Mouse (Mus musculus) heart, embryonic 14.5 days (tissue): ENCODE measurements around the gene Hoxc4. TPM values are rescaled to one million over a fixed set of nuclear protein-coding genes. Genes with fewer than 3 reads are reported as not detected.

Experiments
- ATAC-seq: fragments of 200-750 bp; cut with Nextera tagmentation; 2 replicates; pipeline ENCODE4 v1.8.0; 2017; ENCODE audit warnings: low read depth, moderate TSS enrichment; ENCODE audit not compliant: insufficient number of reproducible peaks, insufficient read depth, low FRiP score
- H3K27ac ChIP-seq, 2 experiments: fragments of 200-500 bp in 1 of 2; fragments of 300-500 bp in 1 of 2; sonication (generic) in 1 of 2; replicated peaks in 1 of 2; 2 replicates each; pipeline ENCODE4 v1.5.1; 2012 to 2014; ENCODE audit warnings: low read depth in 2 of 2, low read length in 2 of 2, control low read depth in 1 of 2, mild to moderate bottlenecking in 1 of 2, mixed read lengths in 1 of 2; ENCODE audit not compliant: control insufficient read depth in 1 of 2, insufficient read depth in 1 of 2
- H3K27me3 ChIP-seq: fragments of 300-500 bp; sonication (generic); 2 replicates; pipeline ENCODE4 v1.6.1; 2014; ENCODE audit warnings: mild to moderate bottlenecking, low read length, control low read depth; ENCODE audit not compliant: control insufficient read depth, insufficient read depth
- H3K36me3 ChIP-seq: fragments of 300-500 bp; sonication (generic); 2 replicates; pipeline ENCODE4 v1.6.1; 2014; ENCODE audit warnings: mild to moderate bottlenecking, control low read depth, low read length, mixed read lengths; ENCODE audit not compliant: control insufficient read depth, insufficient read depth
- H3K4me1 ChIP-seq, 2 experiments: fragments of 200-500 bp in 1 of 2; fragments of 300-500 bp in 1 of 2; sonication (generic) in 1 of 2; 2 replicates each; pipeline ENCODE4 v1.6.1; 2012 to 2014; ENCODE audit warnings: low read length in 2 of 2, control low read depth in 1 of 2, mixed read lengths in 1 of 2; ENCODE audit not compliant: control insufficient read depth in 2 of 2, insufficient read depth in 2 of 2
- H3K4me2 ChIP-seq: fragments of 300-500 bp; sonication (generic); 2 replicates; pipeline ENCODE4 v1.6.1; 2014; ENCODE audit warnings: mild to moderate bottlenecking, low read length
- H3K4me3 ChIP-seq, 2 experiments: fragments of 200-500 bp in 1 of 2; fragments of 300-500 bp in 1 of 2; sonication (generic) in 1 of 2; 2 replicates each; pipeline ENCODE4 v1.5.1; 2012 to 2014; ENCODE audit warnings: low read length in 2 of 2, mild to moderate bottlenecking in 2 of 2, control low read depth in 1 of 2, low read depth in 1 of 2, moderate library complexity in 1 of 2; ENCODE audit not compliant: control insufficient read depth in 1 of 2, insufficient read depth in 1 of 2
- H3K9ac ChIP-seq: fragments of 300-500 bp; sonication (generic); 2 replicates; pipeline ENCODE4 v1.6.1; 2014; ENCODE audit warnings: mild to moderate bottlenecking, low read length
- H3K9me3 ChIP-seq: fragments of 300-500 bp; sonication (generic); 2 replicates; pipeline ENCODE4 v1.6.1; 2016; ENCODE audit warnings: low read length, control low read depth; ENCODE audit not compliant: control insufficient read depth
- WGBS: fragments of 180-500 bp; shearing (Covaris S2); extraction: QIAGEN DNeasy Blood & Tissue Kit; methylation state at CpG from one replicate; pipeline ENCODE4 v1.1.7; 2014; 5-methylcytosine and 5-hydroxymethylcytosine counted together
- polyA plus RNA-seq: library from polyadenylated mRNA; unstranded; fragments of >200 nt; fragmentation: Nextera tagmentation; extraction: Ambion mirVana; gene quantifications from 2 replicates; pipeline ENCODE4 v1.2.1, GENCODE M21; 2014

The Hoxc4 gene
- polyA plus RNA-seq, 1 experiment from 2014 or later, result 0.30 TPM

GRCm38 (mm10) chr15:102991782-102992181 lies 27.0 kb upstream of the Hoxc4 start:
- Histone ChIP-seq H3K27me3 (peaks cover 98% of the 10 kb centered on the region), H3K4me3 (no peak overlapping the region), H3K4me1 (no peaks in the 10 kb centered on the region), H3K36me3 (no peaks in the 10 kb centered on the region), H3K9me3 (no peaks in the 10 kb centered on the region), H3K4me2 (no peak overlapping the region), H3K9ac (no peak overlapping the region), H3K27ac (no peak overlapping the region)
- ATAC-seq, result no peak
- WGBS, result 4% methylated on average over 7 of the region's 7 CpGs

- no peak for ATAC-seq
- whole genome bisulfite sequencing, result 1% methylated on average over 11 of the region's 11 CpGs
- Histone ChIP-seq H3K9me3 (no peaks in the 10 kb centered on the region), H3K4me1 (no peaks in the 10 kb centered on the region), H3K4me3 (no peak overlapping the region), H3K27ac (no peak overlapping the region), H3K27me3 (peaks cover 98% of the 10 kb centered on the region), H3K9ac (no peak overlapping the region), H3K4me2 (no peak overlapping the region), H3K36me3 (no peaks in the 10 kb centered on the region)
Measured at GRCm38 (mm10) chr15:102992206-102992605, 26.5 kb upstream of the Hoxc4 start.

- H3K9ac ChIP-seq, result no peak overlapping the region
- H3K27me3 ChIP-seq, result peaks cover 98% of the 10 kb centered on the region
- H3K4me2 ChIP-seq, result no peak overlapping the region
- no peaks in the 10 kb centered on the region for H3K4me1 ChIP-seq
- H3K27ac ChIP-seq, result no peak overlapping the region
- no peaks in the 10 kb centered on the region for H3K9me3 ChIP-seq
- 3% methylated on average over 3 of the region's 3 CpGs for WGBS
- no peak overlapping the region for H3K4me3 ChIP-seq
- H3K36me3 ChIP-seq, result no peaks in the 10 kb centered on the region
- no peak for ATAC-seq
Measured at GRCm38 (mm10) chr15:102992863-102993262, 25.9 kb upstream of the Hoxc4 start.

GRCm38 (mm10) chr15:102996548-102996947 lies 22.2 kb upstream of the Hoxc4 start:
- Histone ChIP-seq H3K4me1 (peaks cover 19 to 26% of the 10 kb centered on the region in 2 experiments), H3K36me3 (no peaks in the 10 kb centered on the region), H3K4me3 (no peak overlapping the region), H3K27me3 (peaks cover 99% of the 10 kb centered on the region), H3K27ac (no peak overlapping the region), H3K4me2 (no peak overlapping the region), H3K9me3 (no peaks in the 10 kb centered on the region), H3K9ac (no peak overlapping the region)
- WGBS, result 4% methylated on average over 9 of the region's 9 CpGs
- ATAC-seq, result no peak

GRCm38 (mm10) chr15:102997431-102997830 lies 21.3 kb upstream of the Hoxc4 start:
- no peak for ATAC-seq
- no peak overlapping the region for H3K27ac ChIP-seq
- H3K9ac ChIP-seq, result no peak overlapping the region
- H3K27me3 ChIP-seq, result peaks cover 98% of the 10 kb centered on the region
- no peak overlapping the region for H3K4me3 ChIP-seq
- WGBS, result 2% methylated on average over 3 of the region's 3 CpGs
- H3K36me3 ChIP-seq, result no peaks in the 10 kb centered on the region
- H3K4me2 ChIP-seq, result no peak overlapping the region
- peaks cover 21 to 26% of the 10 kb centered on the region in 2 experiments for H3K4me1 ChIP-seq
- no peaks in the 10 kb centered on the region for H3K9me3 ChIP-seq

GRCm38 (mm10) chr15:102997939-102998355 lies 20.8 kb upstream of the Hoxc4 start, which contains the start of gene Hoxc6:
Gene Hoxc6, plus strand, starts transcription at chr15:102998257.
- 2% methylated on average over 19 of the region's 19 CpGs for WGBS

GRCm38 (mm10) chr15:102998608-102999182 lies 20.0 kb upstream of the Hoxc4 start:
- WGBS, result under 1% methylated on average over 19 of the region's 19 CpGs
- Histone ChIP-seq H3K27me3 (peaks cover 99% of the 10 kb centered on the region), H3K36me3 (no peaks in the 10 kb centered on the region), H3K4me3 (peak overlapping the region; percentile 47 to 50), H3K27ac (no peak overlapping the region), H3K9ac (peak overlapping the region; percentile 67; the same call in 1 of the 2 replicates), H3K4me2 (peak overlapping the region; percentile 92), H3K9me3 (no peaks in the 10 kb centered on the region), H3K4me1 (peaks cover 21 to 26% of the 10 kb centered on the region in 2 experiments)
- ATAC-seq, result no peak

More at GRCm38 (mm10) chr15:102997939-102998355, 20.8 kb upstream of the Hoxc4 start, which contains the start of gene Hoxc6:
- H3K9me3 ChIP-seq, result no peaks in the 10 kb centered on the region
- peak within 1 kb of the TSS; percentile 47 to 50 for H3K4me3 ChIP-seq
- no peak within 1 kb of the TSS for H3K27ac ChIP-seq
- peaks cover 98% of the 10 kb centered on the region for H3K27me3 ChIP-seq
- peak within 1 kb of the TSS; percentile 92 for H3K4me2 ChIP-seq
- H3K9ac ChIP-seq, result peak within 1 kb of the TSS; percentile 67; the same call in 1 of the 2 replicates
- peaks cover 21 to 26% of the 10 kb centered on the region in 2 experiments for H3K4me1 ChIP-seq
- no peaks in the 10 kb centered on the region for H3K36me3 ChIP-seq
- ATAC-seq, result no peak
